Mouse (Mus musculus) retina, adult 2 months (tissue): ENCODE data around the gene Gm13290.
"Not testable (repeated sequence)": the region's sequence is repeated elsewhere in the genome, so short reads cannot be mapped to it uniquely, and the experiment has no call there.

Experiments
- DNase-seq: peaks from one replicate; pipeline ENCODE4 v3.0.0-alpha.2; 2012; ENCODE audit warnings: low read depth, low spot score

The Gm13290 gene

GRCm38 (mm10) chr4:88773534-88773933 lies at the start of gene Gm13290:
Gene Gm13290 (plus strand): TSS chr4:88773834.
- DNase-seq: not testable (repeated sequence)

- DNase-seq: no peak
Measured at GRCm38 (mm10) chr4:88726727-88727126, 46.9 kb upstream of the Gm13290 start.

- no peak for DNase-seq
Measured at GRCm38 (mm10) chr4:88727324-88727723, 46.3 kb upstream of the Gm13290 start.

GRCm38 (mm10) chr4:88738480-88738879 lies 35.2 kb upstream of the Gm13290 start:
- DNase-seq: peak; percentile 36

GRCm38 (mm10) chr4:88739036-88739435 lies 34.6 kb upstream of the Gm13290 start:
- DNase-seq: no peak

- no peak for DNase-seq
Measured at GRCm38 (mm10) chr4:88741426-88741825, 32.2 kb upstream of the Gm13290 start.

- DNase-seq: no peak
Measured at GRCm38 (mm10) chr4:88742771-88743371, 30.8 kb upstream of the Gm13290 start.

- DNase-seq: no peak
Measured at GRCm38 (mm10) chr4:88744207-88744606, 29.4 kb upstream of the Gm13290 start.

- DNase-seq: no peak
Measured at GRCm38 (mm10) chr4:88749926-88750325, 23.7 kb upstream of the Gm13290 start.

- not testable (repeated sequence) for DNase-seq
Measured at GRCm38 (mm10) chr4:88754818-88755340, 18.8 kb upstream of the Gm13290 start, which contains the start of gene Gm13271. Gene Gm13271 (plus strand): TSS chr4:88754868.

- not testable (repeated sequence) for DNase-seq
Measured at GRCm38 (mm10) chr4:88756581-88757513, 16.8 kb upstream of the Gm13290 start.

- peak; percentile 60 for DNase-seq
Measured at GRCm38 (mm10) chr4:88757628-88758031, 16.0 kb upstream of the Gm13290 start.

- not testable (repeated sequence) for DNase-seq
Measured at GRCm38 (mm10) chr4:88758751-88759150, 14.9 kb upstream of the Gm13290 start.

- not testable (repeated sequence) for DNase-seq
Measured at GRCm38 (mm10) chr4:88759610-88760268, 13.9 kb upstream of the Gm13290 start, which contains the start of gene Gm13283. Gene Gm13283 (plus strand): TSS chr4:88760119.

GRCm38 (mm10) chr4:88760431-88760830 lies 13.2 kb upstream of the Gm13290 start:
- DNase-seq: peak; percentile 38

- DNase-seq: not testable (repeated sequence)
Measured at GRCm38 (mm10) chr4:88761776-88762175, 11.9 kb upstream of the Gm13290 start.

- not testable (repeated sequence) for DNase-seq
Measured at GRCm38 (mm10) chr4:88762341-88762740, 11.3 kb upstream of the Gm13290 start.

GRCm38 (mm10) chr4:88763384-88764018 lies 10.1 kb upstream of the Gm13290 start:
- peak; percentile 16 for DNase-seq

GRCm38 (mm10) chr4:88776622-88777021 lies 3.0 kb downstream of the Gm13290 start, which contains the start of gene Gm13289:
Gene Gm13289 (plus strand): TSS chr4:88776922.
- DNase-seq: not testable (repeated sequence)

GRCm38 (mm10) chr4:88779550-88779949 lies 5.9 kb downstream of the Gm13290 start, which contains the start of gene Gm13272:
Gene Gm13272 (plus strand): TSS chr4:88779850.
- not testable (repeated sequence) for DNase-seq

GRCm38 (mm10) chr4:88780320-88780719 lies 6.7 kb downstream of the Gm13290 start:
- not testable (repeated sequence) for DNase-seq
